Mouse (Mus musculus) neural tube, embryonic 14.5 days (tissue): Measurements from ENCODE around the gene Spef1. TPM values are rescaled to one million over a fixed set of nuclear protein-coding genes. Genes with fewer than 3 reads are reported as not detected.

ENCODE experiments used
- ATAC-seq: fragments of 200-750 bp; cut with Nextera tagmentation; 2 replicates; pipeline ENCODE4 v1.8.0; 2017; ENCODE audit warnings: low read depth, mild to moderate bottlenecking, moderate TSS enrichment, moderate library complexity
- H3K27ac ChIP-seq: fragments of 300-500 bp; sonication (generic); 2 replicates; pipeline ENCODE4 v1.5.1; 2014; ENCODE audit warnings: low read depth, mild to moderate bottlenecking, control low read depth, low read length, moderate library complexity, mixed read lengths
- H3K27me3 ChIP-seq: fragments of 300-500 bp; sonication (generic); 2 replicates; pipeline ENCODE4 v1.6.1; 2014; ENCODE audit warnings: low read length; ENCODE audit not compliant: control insufficient read depth, insufficient read depth
- H3K36me3 ChIP-seq: fragments of 300-500 bp; sonication (generic); 2 replicates; pipeline ENCODE4 v1.6.1; 2014; ENCODE audit warnings: low read length, mixed read lengths; ENCODE audit not compliant: control insufficient read depth, insufficient read depth
- H3K4me1 ChIP-seq: fragments of 300-500 bp; sonication (generic); 2 replicates; pipeline ENCODE4 v1.6.1; 2014; ENCODE audit warnings: low read length; ENCODE audit not compliant: control insufficient read depth, insufficient read depth
- H3K4me2 ChIP-seq: fragments of 300-500 bp; sonication (generic); 2 replicates; pipeline ENCODE4 v1.6.1; 2014; ENCODE audit warnings: mild to moderate bottlenecking, low read depth, low read length, control low read depth
- H3K4me3 ChIP-seq: fragments of 300-500 bp; sonication (generic); 2 replicates; pipeline ENCODE4 v1.5.1; 2014; ENCODE audit warnings: low read depth, low read length, control low read depth, mixed read lengths
- H3K9ac ChIP-seq: fragments of 300-500 bp; sonication (generic); replicated peaks from 2 replicates; pipeline ENCODE4 v1.6.1; 2014; ENCODE audit warnings: low read depth, mild to moderate bottlenecking, control low read depth, low read length, mixed read lengths
- H3K9me3 ChIP-seq: fragments of 300-500 bp; sonication (generic); 2 replicates; pipeline ENCODE4 v1.6.1; 2016; ENCODE audit warnings: low read length; ENCODE audit not compliant: control insufficient read depth
- WGBS: fragments of 180-500 bp; shearing (Covaris S2); extraction: QIAGEN DNeasy Blood & Tissue Kit; methylation state at CpG from one replicate; pipeline ENCODE4 v1.1.7; 2014; 5-methylcytosine and 5-hydroxymethylcytosine counted together
- polyA plus RNA-seq: library from polyadenylated mRNA; unstranded; fragments of >200 nt; fragmentation: Nextera tagmentation; extraction: Ambion mirVana; gene quantifications from 2 replicates; pipeline ENCODE4 v1.2.1, GENCODE M21; 2014

Spef1 gene
- polyA plus RNA-seq, 1 experiment from 2014 or later, result 9.2 TPM

DNA sequence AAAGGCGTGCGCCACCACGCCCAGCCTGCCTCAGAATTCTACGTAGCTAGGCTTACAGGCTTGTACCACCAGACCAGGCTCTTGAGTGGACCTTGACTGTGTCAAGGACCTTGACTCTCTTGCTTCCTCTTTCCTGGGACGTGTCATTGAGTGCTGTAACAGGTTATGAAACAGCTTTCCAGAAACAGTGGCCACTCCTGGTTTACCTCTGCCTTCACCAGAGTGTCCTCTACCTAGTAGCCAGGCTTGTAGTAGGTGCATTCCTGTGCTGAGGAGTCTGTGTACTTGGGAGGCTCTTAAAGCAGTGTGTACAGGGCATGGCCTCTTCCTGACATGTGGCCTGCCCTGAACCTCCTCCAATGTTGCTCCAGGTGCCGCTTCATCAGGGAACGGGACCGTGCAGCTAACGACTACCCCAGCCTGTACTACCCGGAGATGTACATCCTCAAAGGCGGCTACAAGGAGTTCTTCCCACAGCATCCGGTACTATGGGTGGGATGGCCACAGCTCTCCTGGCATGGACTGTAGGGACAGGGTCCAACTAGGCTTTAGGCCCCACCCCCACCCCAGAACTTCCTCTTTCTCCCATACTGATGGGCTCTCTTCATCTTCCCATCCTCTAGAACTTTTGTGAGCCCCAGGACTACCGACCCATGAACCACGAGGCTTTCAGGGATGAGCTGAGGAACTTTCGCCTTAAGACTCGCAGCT, 9.7 kb upstream of the Spef1 start:
- WGBS, result 94% methylated on average over 16 of the region's 16 CpGs
- Histone ChIP-seq H3K9ac (no peak overlapping the region), H3K27ac (no peak overlapping the region), H3K27me3 (no peaks in the 10 kb centered on the region), H3K4me3 (no peak overlapping the region), H3K4me1 (no peaks in the 10 kb centered on the region), H3K4me2 (no peak overlapping the region), H3K9me3 (no peaks in the 10 kb centered on the region), H3K36me3 (0 out of 2 replicates have a peak, but pooled peaks cover 3% of the 10 kb centered on the region)
- ATAC-seq, result no peak

DNA sequence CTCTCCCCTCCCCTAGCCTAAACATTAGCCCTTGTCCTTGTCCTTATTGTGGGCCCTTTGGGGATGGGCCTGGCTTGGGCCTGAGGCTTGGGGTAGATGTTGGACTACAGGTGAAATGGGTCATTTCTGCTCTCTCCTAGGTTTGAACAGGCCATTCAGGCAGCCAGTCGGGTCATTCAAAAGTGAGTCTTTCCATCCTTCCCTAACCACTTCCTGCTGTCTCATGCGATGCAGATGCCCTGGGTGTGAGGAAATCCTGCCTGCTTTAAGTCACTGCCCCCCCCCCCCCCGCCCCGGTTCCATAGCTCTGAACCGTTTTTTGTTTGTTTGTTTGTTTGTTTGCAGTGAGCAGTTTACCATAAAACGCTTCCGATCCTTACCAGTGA, 3.9 kb upstream of the Spef1 start:
- whole genome bisulfite sequencing, result 65% methylated on average over 7 of the region's 7 CpGs
- no peak overlapping the region for H3K4me2 ChIP-seq
- H3K4me1 ChIP-seq, result no peaks in the 10 kb centered on the region
- H3K27ac ChIP-seq, result peak overlapping the region; percentile 70; the same call in 1 of the 2 replicates
- no peak for ATAC-seq
- no peak overlapping the region for H3K9ac ChIP-seq
- H3K36me3 ChIP-seq, result 0 out of 2 replicates have a peak, but pooled peaks cover 3% of the 10 kb centered on the region
- no peaks in the 10 kb centered on the region for H3K9me3 ChIP-seq
- H3K27me3 ChIP-seq, result no peaks in the 10 kb centered on the region
- no peak overlapping the region for H3K4me3 ChIP-seq

DNA sequence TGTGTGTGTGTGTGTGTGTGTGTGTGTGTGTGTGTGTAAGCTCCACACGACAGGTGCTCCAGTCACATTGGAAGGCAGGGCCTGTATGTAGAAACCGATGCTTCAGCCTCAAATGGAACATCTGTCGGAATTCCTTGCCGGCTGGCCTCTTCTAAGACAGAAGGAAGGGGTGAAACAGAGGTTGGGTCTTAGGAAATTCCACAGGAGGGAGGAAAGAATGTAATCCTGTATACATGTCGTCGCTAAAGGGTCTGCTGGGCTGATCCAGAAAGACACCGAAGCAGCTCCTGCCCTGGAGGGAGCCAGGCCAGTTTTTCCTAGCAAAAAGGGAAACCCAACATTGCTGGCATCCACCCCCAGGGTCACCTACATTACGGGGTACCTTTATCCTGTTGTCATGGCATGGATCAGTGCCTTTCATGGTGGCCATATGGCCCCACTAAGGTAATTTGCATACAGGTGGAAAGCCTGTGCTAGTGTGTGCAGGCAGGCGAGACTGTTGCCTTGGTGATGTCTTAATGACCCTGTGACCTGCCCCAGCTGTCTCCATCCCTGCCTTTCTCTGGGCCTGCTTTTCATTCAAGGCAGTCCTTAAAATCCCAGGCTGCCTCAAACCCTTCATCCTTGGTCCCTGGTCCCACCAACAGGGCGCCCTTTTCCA, 3.4 kb upstream of the Spef1 start:
- no peak overlapping the region for H3K4me3 ChIP-seq
- 9% methylated on average over 10 of the region's 10 CpGs for WGBS
- H3K27me3 ChIP-seq, result no peaks in the 10 kb centered on the region
- no peaks in the 10 kb centered on the region for H3K4me1 ChIP-seq
- H3K4me2 ChIP-seq, result no peak overlapping the region
- peak; percentile 61 for ATAC-seq
- no peaks in the 10 kb centered on the region for H3K9me3 ChIP-seq
- 0 out of 2 replicates have a peak, but pooled peaks cover 3% of the 10 kb centered on the region for H3K36me3 ChIP-seq
- peak overlapping the region; percentile 70; the same call in 1 of the 2 replicates for H3K27ac ChIP-seq
- no peak overlapping the region for H3K9ac ChIP-seq

DNA sequence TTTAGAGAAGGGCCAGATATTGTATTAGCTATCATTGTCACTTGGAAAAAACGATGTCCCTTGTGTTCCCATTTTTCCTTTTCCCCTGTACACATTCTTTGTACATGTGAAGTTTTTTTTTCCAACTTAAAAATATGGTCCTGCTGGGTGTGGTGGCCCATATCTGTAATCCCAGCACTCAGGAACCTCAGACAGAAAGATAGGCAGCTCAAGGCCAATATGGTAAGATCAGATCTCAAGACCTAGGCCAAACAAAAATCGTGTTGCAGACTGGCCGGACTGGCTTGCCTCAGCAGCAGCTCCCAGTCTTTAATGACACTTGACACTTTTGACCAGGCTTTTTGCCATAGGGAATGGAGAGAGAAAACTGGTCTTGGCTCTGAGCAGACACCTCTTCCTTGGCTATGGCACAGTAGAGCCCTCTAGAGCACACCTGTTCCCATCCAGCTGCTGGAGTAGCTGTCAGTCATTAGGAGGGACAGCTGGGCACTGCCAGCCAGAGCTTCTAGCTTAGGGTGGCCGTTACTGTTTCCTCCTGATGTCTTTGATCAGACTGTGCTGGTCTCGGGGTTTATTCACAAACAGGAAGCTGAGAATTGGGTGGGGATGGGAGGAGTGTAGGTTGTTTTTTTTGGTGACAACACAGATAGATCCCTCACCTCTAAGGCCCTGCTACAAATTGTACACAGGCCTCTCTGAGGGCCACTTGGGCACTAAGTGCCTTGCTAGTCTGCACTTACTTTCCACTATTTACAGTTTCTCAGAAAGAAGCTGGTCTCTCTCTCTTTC, 2.6 kb upstream of the Spef1 start:
- H3K27me3 ChIP-seq, result no peaks in the 10 kb centered on the region
- no peak overlapping the region for H3K9ac ChIP-seq
- H3K9me3 ChIP-seq, result no peaks in the 10 kb centered on the region
- no peak overlapping the region for H3K4me2 ChIP-seq
- WGBS, result 41% methylated on average over 5 of the region's 5 CpGs
- H3K4me3 ChIP-seq, result no peak overlapping the region
- ATAC-seq, result no peak
- H3K36me3 ChIP-seq, result 0 out of 2 replicates have a peak, but pooled peaks cover 2% of the 10 kb centered on the region
- H3K27ac ChIP-seq, result peak overlapping the region; percentile 28; the same call in 1 of the 2 replicates
- H3K4me1 ChIP-seq, result no peaks in the 10 kb centered on the region

DNA sequence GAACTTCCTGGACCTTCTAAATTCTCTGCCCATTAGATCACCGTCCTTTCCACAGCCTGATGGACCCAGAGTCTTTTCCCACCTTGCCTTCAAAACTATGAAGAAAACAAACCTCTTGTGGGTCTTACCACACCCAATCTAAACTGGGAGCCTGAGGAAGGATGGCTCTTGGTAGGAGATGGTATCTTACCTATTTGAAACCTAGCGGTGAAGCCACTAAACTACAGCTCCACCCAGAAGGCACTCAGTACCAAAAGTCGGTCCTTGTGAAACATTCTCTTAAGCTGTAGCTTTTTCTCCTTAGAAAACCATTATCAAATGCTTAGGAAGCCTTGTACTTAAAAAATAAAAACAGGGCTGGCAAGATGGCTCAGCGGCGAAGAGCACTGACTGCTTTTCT, 1.2 kb upstream of the Spef1 start:
- no peaks in the 10 kb centered on the region for H3K36me3 ChIP-seq
- peak overlapping the region; percentile 73; the same call in 1 of the 2 replicates for H3K4me2 ChIP-seq
- H3K9me3 ChIP-seq, result no peaks in the 10 kb centered on the region
- no peaks in the 10 kb centered on the region for H3K4me1 ChIP-seq
- no peaks in the 10 kb centered on the region for H3K27me3 ChIP-seq
- H3K4me3 ChIP-seq, result no peak overlapping the region
- WGBS, result 90% methylated on average over 5 of the region's 5 CpGs
- ATAC-seq, result no peak
- no peak overlapping the region for H3K27ac ChIP-seq
- H3K9ac ChIP-seq, result no peak overlapping the region

DNA sequence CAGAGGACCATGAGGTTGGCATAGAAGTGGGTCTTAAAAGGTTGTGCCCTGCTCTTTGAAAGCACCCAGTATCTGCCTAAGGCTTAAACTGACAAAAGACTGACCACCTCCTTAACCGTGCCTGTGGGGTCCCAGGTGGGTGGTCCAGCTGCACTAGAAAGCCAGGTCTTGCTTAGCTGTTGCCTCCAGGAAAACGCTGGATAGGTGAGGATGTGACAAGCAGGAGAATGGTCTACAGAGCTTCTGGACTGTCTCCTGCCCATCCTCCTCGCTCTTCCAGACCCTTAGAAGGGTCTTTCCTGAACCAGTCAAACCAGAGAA, 480 bp upstream of the Spef1 start:
- ATAC-seq, result no peak
- H3K36me3 ChIP-seq, result no peaks in the 10 kb centered on the region
- H3K9ac ChIP-seq, result peak overlapping the region; percentile 80
- 22% methylated on average over 3 of the region's 3 CpGs for WGBS
- peak overlapping the region; percentile 61 for H3K4me3 ChIP-seq
- peak overlapping the region; percentile 81; the same call in 1 of the 2 replicates for H3K27ac ChIP-seq
- H3K27me3 ChIP-seq, result no peaks in the 10 kb centered on the region
- no peaks in the 10 kb centered on the region for H3K4me1 ChIP-seq
- no peaks in the 10 kb centered on the region for H3K9me3 ChIP-seq
- H3K4me2 ChIP-seq, result peak overlapping the region; percentile 73

DNA sequence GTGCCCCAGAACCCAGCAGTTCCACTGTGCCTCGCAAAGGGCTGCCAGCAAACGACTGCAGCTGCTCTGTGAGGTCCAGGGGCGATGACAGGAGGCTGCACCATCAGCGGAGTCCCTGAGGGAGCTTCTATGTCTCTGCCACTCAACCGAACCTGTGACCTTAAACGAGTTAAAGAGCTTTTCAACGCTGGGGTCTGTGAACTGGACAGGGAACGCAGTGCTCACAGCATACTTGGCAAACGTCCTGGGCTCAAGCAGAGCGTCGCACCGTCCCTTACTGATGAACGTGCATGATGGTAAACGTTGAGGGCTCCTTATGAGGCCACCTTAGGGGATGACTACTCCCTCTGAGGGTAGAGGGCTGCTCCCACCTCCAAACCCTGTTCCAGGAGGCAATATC, 739 bp downstream of the Spef1 start:
- ATAC-seq, result peak; percentile 1; the same call in 1 of the 2 replicates
- WGBS, result 1% methylated on average over 14 of the region's 14 CpGs
- H3K27me3 ChIP-seq, result no peaks in the 10 kb centered on the region

DNA sequence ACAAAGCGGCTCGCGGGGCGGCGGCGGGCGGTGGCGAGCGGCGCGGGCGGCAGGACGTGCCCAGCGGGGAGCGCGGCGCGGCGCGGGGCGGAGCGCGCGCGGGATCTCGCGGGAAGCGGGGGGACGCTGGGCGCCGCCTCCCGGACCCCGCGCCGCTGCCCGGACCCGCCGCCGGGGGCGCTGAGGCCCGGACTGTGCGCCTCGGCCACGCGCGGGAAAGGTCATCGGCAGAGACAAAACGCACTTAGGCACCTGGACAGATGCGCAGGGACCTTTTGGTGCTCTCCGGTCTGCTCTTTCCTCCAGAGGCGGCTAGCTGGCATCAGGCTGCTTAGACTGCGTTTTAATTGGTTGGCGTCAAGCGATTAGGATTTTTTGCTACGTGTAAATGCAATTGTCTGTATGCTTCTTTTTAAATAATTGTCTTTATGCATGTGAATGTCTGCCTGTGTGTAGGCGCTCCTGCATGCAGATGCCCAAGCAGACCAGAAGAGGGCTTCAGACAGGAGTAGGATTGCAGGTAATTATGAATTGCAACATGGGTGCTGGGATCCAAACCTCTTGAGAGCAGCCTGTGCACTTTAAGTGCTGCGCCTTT, 7.0 kb downstream of the Spef1 start, which contains the start of gene Cenpb:
Gene Cenpb, minus strand, starts transcription at position 78 of the 598 bp plus-strand sequence.
- H3K4me3 ChIP-seq, result peak within 1 kb of the TSS; percentile 85
- H3K9ac ChIP-seq, result peak within 1 kb of the TSS; percentile 92
- H3K4me2 ChIP-seq, result peak within 1 kb of the TSS; percentile 98
- no peaks in the 10 kb centered on the region for H3K36me3 ChIP-seq
- WGBS, result 3% methylated on average over 33 of the region's 57 CpGs
- peaks cover 30% of the 10 kb centered on the region for H3K4me1 ChIP-seq
- no peaks in the 10 kb centered on the region for H3K27me3 ChIP-seq
- peak within 1 kb of the TSS; percentile 97 for H3K27ac ChIP-seq
- H3K9me3 ChIP-seq, result no peaks in the 10 kb centered on the region
- peak; percentile 89 for ATAC-seq

More for the DNA sequence above, 739 bp downstream of the Spef1 start:
- H3K36me3 ChIP-seq, result no peaks in the 10 kb centered on the region
- H3K9ac ChIP-seq, result peak overlapping the region; percentile 80
- H3K9me3 ChIP-seq, result no peaks in the 10 kb centered on the region
- H3K4me1 ChIP-seq, result no peaks in the 10 kb centered on the region
- peak overlapping the region; percentile 61 for H3K4me3 ChIP-seq
- peak overlapping the region; percentile 73 for H3K4me2 ChIP-seq
- H3K27ac ChIP-seq, result 0 out of 2 replicates have a peak overlapping the region, but pooled peaks have one; percentile 16
